Comparison of ENCODE assay signal across 18 mouse cellular contexts in genomic region chr5:111244061-111244460, GRCm38 (mm10).
A peak's percentile ranks its signal among the peaks of the same experiment; 100 is the strongest.
DNase-seq lines count a peak whose midpoint lies in the region; ATAC-seq lines count a peak whose summit lies in the region.
"Had no signal": no experiment of that assay in that cellular context is flagged by ENCODE, and none has a peak within 500 bp of the region (broad histone marks: within the 10 kb centered on the region; RNA-seq: fewer than 3 reads in every experiment).

No protein-coding gene starts in this region.

- H3K4me2 ChIP-seq in heart, embryonic 11.5 days = no peak overlapping the region
- no peak overlapping the region for H3K4me2 ChIP-seq in midbrain, embryonic 13.5 days (replicated peaks)
- H3K4me2 ChIP-seq in midbrain, embryonic 11.5 days = no peak overlapping the region
- H3K4me2 ChIP-seq in midbrain, embryonic 15.5 days = no peak overlapping the region
- H3K4me2 ChIP-seq: neural tube, embryonic 12.5 days had no signal

- H3K36me3 ChIP-seq in heart, embryonic 11.5 days (ENCODE audit: control insufficient read depth, insufficient read depth, low read length) = no peaks in the 10 kb centered on the region
- peaks cover 13% of the 10 kb centered on the region for H3K36me3 ChIP-seq in midbrain, embryonic 13.5 days
- H3K36me3 ChIP-seq in midbrain, embryonic 11.5 days (ENCODE audit: control insufficient read depth, insufficient read depth, low read length) = no peaks in the 10 kb centered on the region
- no peaks in the 10 kb centered on the region for H3K36me3 ChIP-seq in midbrain, embryonic 15.5 days (replicated peaks)

- peak; percentile 94 for DNase-seq in heart, adult 11 months
- peak; percentile 42 to 48 for DNase-seq in heart, postnatal 10 days
- DNase-seq in heart, adult 18-20 months = no peak
- no peak for DNase-seq in midbrain, embryonic 11.5 days (ENCODE audit: low spot score, missing footprints)
- no peak for DNase-seq in kidney, postnatal 10 days
- DNase-seq: adrenal gland, adult 2 months; cerebellum, adult 18-20 months; cerebellum, postnatal 14 days; forebrain, postnatal 0 days; kidney, adult 9 months; kidney, postnatal 25 days had no signal

- intact Hi-C loops in heart, postnatal 10 days (cut with DNase I) = no loop called here

- ATAC-seq in heart, embryonic 11.5 days (replicated peaks; ENCODE audit: insufficient number of reproducible peaks, low FRiP score, low TSS enrichment) = no peak
- ATAC-seq in midbrain, embryonic 13.5 days = no peak
- no peak for ATAC-seq in midbrain, embryonic 11.5 days (ENCODE audit: low FRiP score)
- ATAC-seq in midbrain, embryonic 15.5 days (replicated peaks) = 0 out of 2 replicates have a peak, but pooled peaks have one; percentile 2
- ATAC-seq: intestine, embryonic 16.5 days; Patski had no signal

- peaks cover 7% of the 10 kb centered on the region; the same call in 1 of the 2 replicates for H3K27me3 ChIP-seq in heart, embryonic 11.5 days (ENCODE audit: control insufficient read depth, insufficient read depth, low read length)
- no peaks in the 10 kb centered on the region for H3K27me3 ChIP-seq in midbrain, embryonic 13.5 days
- no peaks in the 10 kb centered on the region for H3K27me3 ChIP-seq in midbrain, embryonic 11.5 days (ENCODE audit: control insufficient read depth, insufficient read depth, low read length)
- no peaks in the 10 kb centered on the region for H3K27me3 ChIP-seq in midbrain, embryonic 15.5 days (replicated peaks)
- H3K27me3 ChIP-seq: neural tube, embryonic 12.5 days; Patski had no signal

- WGBS in heart, embryonic 11.5 days (ENCODE audit: insufficient replicate concordance) = 43% methylated on average over 9 of the region's 9 CpGs
- 45% methylated on average over 9 of the region's 9 CpGs for WGBS in midbrain, embryonic 13.5 days
- 52% methylated on average over 9 of the region's 9 CpGs for WGBS in midbrain, embryonic 11.5 days
- 45% methylated on average over 9 of the region's 9 CpGs for WGBS in midbrain, embryonic 15.5 days

- H3K9ac ChIP-seq in heart, embryonic 11.5 days (ENCODE audit: low read depth, low read length) = no peak overlapping the region
- H3K9ac ChIP-seq in midbrain, embryonic 13.5 days (replicated peaks) = no peak overlapping the region
- H3K9ac ChIP-seq in midbrain, embryonic 11.5 days (ENCODE audit: low read length) = no peak overlapping the region
- no peak overlapping the region for H3K9ac ChIP-seq in midbrain, embryonic 15.5 days
- H3K9ac ChIP-seq: forebrain, postnatal 0 days; neural tube, embryonic 12.5 days had no signal

- H3K4me3 ChIP-seq in heart, embryonic 11.5 days (ENCODE audit: low read depth, low read length) = no peak overlapping the region
- no peak overlapping the region for H3K4me3 ChIP-seq in midbrain, embryonic 13.5 days (replicated peaks)
- no peak overlapping the region for H3K4me3 ChIP-seq in midbrain, embryonic 11.5 days (ENCODE audit: low read depth, low read length)
- no peak overlapping the region for H3K4me3 ChIP-seq in midbrain, embryonic 15.5 days
- H3K4me3 ChIP-seq: layer of hippocampus, adult 2 months; neural tube, embryonic 12.5 days had no signal

- no peak overlapping the region for H3K27ac ChIP-seq in heart, embryonic 11.5 days (ENCODE audit: low read depth, low read length)
- 0 out of 2 replicates have a peak overlapping the region, but pooled peaks have one; percentile 54 for H3K27ac ChIP-seq in midbrain, embryonic 13.5 days
- no peak overlapping the region for H3K27ac ChIP-seq in midbrain, embryonic 11.5 days (ENCODE audit: low read depth, low read length)
- H3K27ac ChIP-seq in midbrain, embryonic 15.5 days = peak overlapping the region; percentile 31; the same call in 1 of the 2 replicates
- H3K27ac ChIP-seq: layer of hippocampus, adult 2 months; neural tube, embryonic 12.5 days had no signal

- no peaks in the 10 kb centered on the region for H3K9me3 ChIP-seq in heart, embryonic 11.5 days (replicated peaks; ENCODE audit: control insufficient read depth, low read length)
- H3K9me3 ChIP-seq in midbrain, embryonic 13.5 days = no peaks in the 10 kb centered on the region
- no peaks in the 10 kb centered on the region for H3K9me3 ChIP-seq in midbrain, embryonic 11.5 days (ENCODE audit: control insufficient read depth, low read length)
- H3K9me3 ChIP-seq in midbrain, embryonic 15.5 days = no peaks in the 10 kb centered on the region
- H3K9me3 ChIP-seq: neural tube, embryonic 12.5 days had no signal

- peaks cover 33% of the 10 kb centered on the region for H3K4me1 ChIP-seq in heart, embryonic 11.5 days (ENCODE audit: control insufficient read depth, insufficient read depth, low read length)
- peaks cover 36% of the 10 kb centered on the region for H3K4me1 ChIP-seq in midbrain, embryonic 13.5 days (replicated peaks)
- peaks cover 18% of the 10 kb centered on the region for H3K4me1 ChIP-seq in midbrain, embryonic 11.5 days (ENCODE audit: control insufficient read depth, insufficient read depth, low read length)
- peaks cover 26% of the 10 kb centered on the region for H3K4me1 ChIP-seq in midbrain, embryonic 15.5 days

Comparison
In these comparisons a context has a peak if more than half of its experiments do, and no peak if none do; other contexts are left out.
1. DNase-seq: peak in heart, adult 11 months (single experiment) and heart, postnatal 10 days (2 of 2); none in heart, adult 18-20 months (0 of 2), midbrain, embryonic 11.5 days (single experiment) and kidney, postnatal 10 days (single experiment).
2. H3K27ac ChIP-seq: peak in midbrain, embryonic 13.5 days (single experiment) and midbrain, embryonic 15.5 days (single experiment); none in heart, embryonic 11.5 days (single experiment) and midbrain, embryonic 11.5 days (single experiment).